Mouse (Mus musculus) cerebellum, postnatal 25 days (tissue): ENCODE results near the gene Pecr.
A peak's percentile ranks its signal among the peaks of the same experiment; 100 is the strongest.

Source experiments
- DNase-seq, 2 experiments: peaks; one replicate each; pipeline ENCODE4 v3.0.0; 2021; ENCODE audit warnings: mixed read lengths in 2 of 2

Gene Pecr

DNA sequence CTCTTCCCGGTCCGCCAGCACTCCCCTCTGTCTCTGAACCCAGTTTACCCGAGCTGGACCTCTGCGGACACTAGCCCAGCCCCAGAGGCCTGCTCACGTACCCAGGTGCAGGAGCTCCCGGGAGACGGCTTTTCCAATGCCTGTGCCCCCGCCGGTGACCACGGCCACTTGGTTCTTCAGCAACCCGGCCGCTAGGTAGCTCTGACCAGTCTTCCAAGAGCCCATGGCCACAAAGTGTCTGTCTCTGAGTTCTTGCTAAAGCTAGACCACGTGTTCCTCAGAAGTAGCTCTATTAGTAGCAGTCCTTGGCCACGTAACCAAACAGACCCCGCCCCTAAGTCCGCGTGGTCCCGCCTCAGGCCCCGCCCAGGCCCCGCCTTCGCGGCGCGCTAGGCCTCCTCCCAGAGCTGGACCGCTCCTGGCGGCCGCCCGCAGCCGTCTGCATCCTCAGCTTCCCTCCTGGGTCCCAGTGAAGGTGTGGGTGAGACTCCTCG is at the start of gene Pecr, which contains the start of gene Tmem169:
Gene Pecr (minus strand): TSS at position 323 of the 494 bp plus-strand sequence.
Gene Tmem169 (plus strand): TSS at position 378 of the 494 bp plus-strand sequence.
- DNase-seq: peak; percentile 95 to 98

DNA sequence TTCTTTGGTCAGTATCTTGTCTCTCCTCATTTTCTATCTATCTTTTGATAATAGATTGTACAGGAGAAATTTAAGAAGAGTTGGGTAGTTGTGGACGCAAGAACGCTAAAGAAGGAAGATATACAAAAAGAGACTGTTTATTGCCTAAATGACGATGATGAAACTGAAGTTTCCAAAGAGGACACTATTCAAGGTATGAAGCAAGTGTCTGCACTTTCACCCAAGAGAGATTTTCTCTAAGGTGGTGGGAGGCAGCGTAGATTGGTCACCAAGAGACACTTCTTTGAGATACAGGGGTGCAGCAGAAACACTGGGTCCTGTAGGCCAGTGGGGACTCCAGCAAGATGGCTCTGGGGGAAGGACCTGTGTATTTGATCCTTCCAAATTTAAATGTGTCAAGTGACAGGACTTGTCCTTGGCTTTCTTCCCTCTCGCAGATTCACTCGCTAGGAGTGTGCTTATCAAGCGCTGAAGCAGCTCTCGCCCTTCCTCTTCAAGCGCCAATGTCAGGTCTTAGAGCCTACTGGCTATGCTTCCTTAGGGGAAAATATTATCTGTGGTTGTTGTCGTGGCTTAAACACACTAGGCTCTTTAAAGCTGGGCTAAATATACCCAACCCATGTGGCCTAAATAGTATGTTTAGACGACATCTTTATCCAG is 42.2 kb upstream of the Pecr start:
- no peak for DNase-seq

DNA sequence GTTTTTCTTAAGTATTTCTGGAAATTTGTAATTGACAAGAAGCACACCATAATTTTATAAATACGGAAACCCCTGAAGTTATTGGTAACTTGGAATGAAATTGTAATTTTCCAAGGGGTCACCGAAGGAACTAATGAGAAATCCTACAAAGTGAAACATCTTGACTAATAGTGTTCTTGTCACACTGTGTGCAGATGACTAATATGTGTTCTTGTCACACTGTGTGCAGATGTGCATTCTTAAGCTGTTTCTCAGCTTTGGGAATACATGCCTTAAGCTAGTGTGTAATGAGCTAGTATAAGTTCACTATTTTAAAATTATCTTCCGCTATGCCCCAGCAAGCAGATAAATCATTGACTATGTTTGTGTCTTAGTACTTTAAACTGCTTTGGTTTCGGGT is 39.1 kb upstream of the Pecr start:
- DNase-seq: no peak

DNA sequence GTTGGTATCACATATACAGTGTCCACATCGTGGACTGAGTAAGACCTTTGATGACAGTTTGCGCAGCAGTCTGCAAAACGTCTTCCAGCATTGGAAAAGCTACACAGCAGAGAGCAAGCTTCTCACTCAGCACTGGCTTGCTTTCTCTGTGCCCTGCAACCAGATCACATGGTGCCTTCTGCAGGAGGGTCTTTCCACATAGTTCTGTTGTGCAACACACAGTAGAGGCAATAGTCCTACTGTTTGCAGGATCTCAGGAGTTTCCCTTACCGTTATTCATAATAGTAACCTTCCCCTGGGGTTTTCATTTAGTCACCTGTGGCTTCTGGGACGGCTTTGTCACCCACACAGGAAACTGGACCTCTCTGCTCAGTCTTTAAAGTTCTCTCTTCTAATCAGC is 36.6 kb upstream of the Pecr start:
- no peak for DNase-seq

DNA sequence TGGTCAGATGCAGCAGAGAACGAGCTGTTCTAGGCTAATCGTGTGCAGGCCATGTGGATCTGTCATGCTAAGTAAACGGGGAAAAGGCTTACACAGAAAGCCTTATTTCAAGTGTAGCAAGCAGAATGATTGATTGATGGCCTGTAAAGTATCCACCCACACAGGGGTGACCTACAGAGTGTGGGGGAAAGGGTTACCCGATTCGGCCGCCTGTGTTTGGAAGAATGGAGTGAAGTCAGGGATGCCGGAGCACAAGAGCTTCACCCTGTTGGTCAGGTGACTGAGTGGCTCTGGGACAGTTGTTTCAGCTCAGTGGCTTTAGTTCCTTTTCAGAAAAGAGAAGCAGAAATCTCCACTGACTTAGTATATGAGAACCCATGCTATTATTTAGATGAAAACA is 32.8 kb upstream of the Pecr start:
- no peak for DNase-seq

DNA sequence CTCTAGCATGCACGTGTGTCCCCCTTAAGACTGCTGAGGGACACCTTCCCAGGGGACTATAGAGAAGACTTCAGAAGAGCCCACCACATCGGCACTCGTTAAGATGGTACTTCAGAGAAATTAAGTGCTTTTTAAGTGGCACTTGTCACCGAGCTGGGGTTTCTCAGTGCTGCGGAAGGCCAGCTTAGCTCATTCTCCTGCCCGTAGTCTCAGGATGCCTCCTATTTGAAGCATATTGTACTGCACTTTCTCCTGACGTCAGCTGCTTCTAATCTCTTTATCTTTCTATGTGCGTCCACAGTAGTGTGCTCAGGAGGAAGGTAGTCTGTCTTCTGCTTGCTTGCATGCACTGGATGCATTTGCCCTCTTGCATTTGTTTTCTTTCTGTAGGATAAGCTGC is 32.3 kb upstream of the Pecr start:
- DNase-seq: no peak

DNA sequence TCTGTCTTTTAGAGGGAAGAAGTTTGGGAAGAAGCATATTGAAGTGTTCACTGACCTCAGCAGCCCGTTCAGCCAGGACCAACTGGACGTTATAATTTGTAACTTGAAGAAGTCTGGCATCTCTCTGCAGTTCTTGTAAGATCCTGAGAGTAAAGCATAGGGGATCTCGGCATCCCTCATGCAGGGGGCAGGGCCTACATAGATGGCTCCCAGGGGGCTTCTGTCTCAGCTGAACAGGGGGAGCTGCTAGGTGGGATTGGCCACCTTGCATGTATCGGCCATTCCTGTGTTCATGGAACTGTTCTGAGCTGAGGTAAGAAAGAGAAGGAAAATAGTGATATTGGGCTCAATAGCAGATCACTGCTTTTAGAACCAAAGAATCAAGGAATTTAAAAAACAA is 31.3 kb upstream of the Pecr start:
- no peak for DNase-seq

DNA sequence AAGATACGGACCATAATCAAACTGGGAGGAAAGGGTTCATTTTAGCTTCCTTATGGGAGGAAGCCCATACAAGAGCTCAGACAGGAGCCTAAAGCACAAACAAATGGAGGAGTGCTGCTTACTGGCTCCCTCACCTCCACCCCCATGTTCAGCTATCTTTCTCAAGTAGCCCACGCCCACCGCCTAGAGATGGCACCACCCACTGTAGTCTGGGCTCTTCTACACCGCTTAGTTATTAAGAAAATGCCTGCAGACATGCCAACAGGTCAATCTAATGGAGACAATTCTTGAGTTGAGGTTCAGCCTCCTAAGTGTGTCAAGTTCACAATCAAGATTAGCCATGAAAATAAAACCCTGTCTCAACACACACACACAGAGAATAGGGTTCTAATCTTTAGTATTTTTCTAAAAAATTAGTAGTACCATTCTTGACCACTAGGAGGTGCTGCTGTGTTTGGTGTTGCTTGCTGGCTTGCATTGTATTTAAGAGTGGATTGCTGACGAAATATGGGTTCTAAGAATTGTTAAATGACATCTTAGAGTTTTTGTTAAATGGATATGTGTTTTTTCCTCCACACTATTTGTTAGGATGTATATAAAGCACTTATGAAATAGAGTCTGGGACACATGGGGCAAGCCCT is 29.4 kb upstream of the Pecr start:
- DNase-seq: no peak

DNA sequence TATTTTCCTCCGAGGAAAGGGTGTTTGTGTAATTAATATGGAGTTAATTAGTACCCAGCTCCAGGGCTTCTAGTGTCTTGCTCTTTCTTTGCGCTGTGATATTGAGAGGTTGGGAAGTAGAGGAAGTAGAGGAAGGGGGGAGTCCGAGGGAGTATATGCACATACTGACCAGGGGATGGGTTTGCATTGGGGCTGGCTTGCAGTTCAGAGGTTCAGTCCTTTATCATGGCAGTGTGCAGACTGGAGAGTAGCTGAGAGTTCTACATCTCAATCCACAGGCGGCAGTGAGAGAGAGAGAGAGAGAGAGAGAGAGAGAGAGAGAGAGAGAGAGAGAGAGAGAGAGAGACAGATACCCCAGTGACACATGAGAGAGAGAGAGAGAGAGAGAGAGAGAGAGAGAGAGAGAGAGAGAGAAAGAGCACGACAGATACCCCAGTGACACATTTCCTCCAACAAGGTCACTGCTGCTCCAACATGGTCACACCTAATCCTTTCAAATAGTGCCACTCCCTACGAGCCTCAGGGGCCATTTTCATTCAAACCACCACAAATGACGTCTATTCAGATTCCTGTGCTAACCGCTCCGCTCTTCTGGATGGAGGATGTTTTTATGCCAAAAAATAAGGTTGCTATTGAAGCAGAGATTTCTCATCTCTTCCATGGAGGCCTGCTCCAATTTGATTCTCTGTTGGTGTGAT is 28.7 kb upstream of the Pecr start:
- DNase-seq: no peak

DNA sequence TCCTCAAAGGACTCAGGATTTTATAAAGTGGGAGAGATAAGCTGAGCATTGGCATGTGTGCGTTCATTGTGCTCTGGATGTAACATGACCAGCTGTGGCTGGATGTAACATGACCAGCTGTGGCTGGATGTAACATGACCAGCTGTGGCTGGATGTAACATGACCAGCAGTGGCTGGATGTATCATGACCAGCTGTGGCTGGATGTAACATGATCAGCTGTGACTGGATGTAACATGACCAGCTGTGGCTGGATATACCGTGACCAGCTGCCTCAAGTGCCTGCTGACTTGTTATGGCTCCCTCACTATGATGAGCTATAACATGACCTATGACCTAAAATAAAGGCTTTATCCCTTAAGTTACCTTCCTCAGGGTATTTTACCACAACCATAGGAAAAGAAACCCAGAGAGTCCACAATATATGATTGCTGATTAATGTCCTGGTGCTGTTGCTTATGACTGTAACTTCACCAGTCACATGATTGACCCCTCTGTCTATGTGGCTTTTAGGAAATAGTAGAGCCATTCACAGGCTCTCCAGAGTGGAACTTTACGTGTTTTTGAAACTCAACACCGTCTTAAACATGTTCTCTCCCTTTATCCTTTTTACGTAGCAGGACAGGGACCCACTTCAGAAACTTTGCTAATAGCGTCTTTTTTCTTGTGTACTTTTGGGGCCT is 25.8 kb upstream of the Pecr start:
- no peak for DNase-seq

DNA sequence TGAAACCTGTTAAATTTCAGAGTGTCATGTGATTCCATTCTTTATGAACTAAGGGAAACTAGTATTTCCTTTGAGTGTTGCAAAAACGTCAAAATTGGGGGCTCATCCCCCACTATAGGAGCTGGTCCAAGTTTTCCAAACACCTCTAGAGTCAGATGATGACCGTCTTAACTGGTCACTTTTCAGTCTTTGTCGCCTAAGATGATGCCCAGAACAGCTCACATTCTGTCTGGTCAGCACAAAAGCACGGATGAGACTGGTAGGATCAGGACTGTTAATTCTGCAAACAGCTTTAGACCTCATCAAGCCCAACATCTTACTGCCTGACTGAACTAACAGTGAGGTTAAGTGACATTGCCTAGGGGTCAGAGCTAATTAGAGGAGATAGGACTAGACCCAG is 24.8 kb upstream of the Pecr start:
- no peak for DNase-seq

DNA sequence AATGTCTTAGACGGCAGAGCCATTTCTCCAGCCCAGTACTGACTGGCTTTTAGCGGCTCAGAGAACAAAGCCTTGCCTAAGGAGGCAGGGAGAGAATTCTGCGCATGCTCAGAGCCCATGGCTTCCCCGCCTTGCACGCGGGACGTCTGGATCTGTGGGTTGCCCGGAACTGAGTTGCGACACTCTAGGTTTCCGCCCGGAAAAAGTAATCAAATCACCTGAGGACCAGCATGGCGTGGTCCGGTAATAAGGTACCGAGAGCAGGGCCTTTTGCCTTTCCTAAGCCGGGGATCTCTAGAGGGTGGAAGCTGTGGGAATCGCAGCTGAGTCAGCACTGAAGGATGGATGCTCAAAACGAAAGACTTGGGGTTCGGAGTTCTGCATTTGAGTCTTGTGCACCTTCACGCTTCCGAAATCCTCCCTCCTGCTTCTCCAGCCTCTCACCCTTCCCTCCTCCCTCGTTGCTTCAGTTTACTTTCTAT is 23.2 kb upstream of the Pecr start, which contains the start of gene Xrcc5:
Gene Xrcc5 (plus strand): TSS at position 105 of the 482 bp plus-strand sequence.
- peak; percentile 93 to 95 for DNase-seq

DNA sequence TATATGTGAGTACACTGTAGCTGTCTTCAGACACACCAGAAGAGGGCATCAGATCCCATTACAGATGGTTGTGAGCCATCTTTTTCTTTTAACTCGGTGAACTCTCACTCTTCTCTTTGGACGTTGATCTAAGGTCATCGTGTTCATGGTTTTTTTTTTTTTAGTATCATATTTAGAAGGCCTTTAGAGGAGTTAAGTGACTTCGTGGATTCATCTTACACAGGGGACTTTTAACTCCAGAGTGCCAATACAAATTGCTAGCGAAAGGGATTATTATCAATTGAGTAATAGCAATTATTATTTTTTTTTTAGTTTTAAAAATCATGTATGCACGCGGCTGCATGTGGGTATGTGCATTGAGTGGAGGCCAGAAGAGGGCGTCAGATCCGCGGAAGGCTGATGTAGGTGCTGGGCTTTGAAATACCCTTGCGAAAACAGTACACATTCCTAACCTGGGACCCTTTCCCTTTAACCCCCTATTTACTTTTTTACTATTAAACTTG is 22.6 kb upstream of the Pecr start:
- DNase-seq: peak in 1 of 2 experiments; percentile 72

DNA sequence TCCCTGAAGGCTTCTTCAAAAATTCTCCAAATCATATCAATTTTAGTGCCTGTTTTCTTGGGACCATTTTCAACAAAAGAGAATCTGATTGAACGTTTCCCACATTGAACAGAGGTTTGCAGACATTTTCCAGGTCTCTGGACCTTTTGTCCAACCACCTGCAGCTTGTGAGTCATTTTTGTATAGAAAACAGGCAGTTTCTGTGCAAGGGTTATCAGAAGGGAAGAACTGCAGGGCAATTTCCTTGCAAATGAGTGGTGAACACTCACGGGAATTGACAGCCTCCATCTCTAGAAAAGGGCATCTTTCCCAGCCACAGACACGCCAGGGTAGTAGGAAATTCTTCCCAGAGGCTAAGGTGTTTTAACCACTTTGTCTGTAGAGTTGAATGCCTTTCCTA is 22.1 kb upstream of the Pecr start:
- DNase-seq: no peak

DNA sequence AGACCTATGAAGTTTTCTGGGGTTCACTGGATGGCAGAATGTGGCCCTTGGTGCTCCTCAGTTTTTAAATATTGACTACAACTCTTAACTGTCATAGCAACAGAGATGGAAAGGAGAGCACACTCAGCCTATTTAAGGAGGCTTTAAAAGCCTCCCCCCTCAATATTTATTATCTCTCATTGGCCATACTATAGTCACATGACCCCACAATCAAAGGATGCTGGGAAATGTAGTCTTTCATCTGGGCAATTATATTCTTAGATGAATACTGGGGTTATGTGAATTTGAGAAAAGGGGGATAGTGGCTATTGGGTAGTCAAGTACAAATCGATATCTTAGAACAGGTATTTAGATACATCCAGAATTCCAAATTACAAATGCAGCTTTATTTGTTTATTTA is 17.7 kb upstream of the Pecr start:
- no peak for DNase-seq

DNA sequence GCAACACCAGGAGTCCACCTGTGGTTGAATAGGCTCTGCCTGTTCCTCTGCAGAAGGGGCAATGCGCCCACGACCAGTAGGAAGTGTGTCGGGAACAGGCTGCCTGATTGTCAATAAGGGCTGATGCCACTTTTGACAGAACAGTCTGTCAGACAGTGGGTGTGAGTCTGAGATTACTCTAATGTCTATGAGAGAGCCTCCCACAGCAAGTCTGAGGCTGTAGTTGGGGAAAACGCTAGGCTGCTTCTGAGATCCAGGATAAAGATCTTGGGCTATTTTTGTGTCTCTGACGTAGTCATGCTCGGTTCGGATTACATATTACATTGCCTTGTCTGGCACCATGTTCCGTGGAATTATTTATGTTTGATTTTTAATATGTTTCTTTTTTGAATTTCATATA is 11.6 kb upstream of the Pecr start:
- no peak for DNase-seq

DNA sequence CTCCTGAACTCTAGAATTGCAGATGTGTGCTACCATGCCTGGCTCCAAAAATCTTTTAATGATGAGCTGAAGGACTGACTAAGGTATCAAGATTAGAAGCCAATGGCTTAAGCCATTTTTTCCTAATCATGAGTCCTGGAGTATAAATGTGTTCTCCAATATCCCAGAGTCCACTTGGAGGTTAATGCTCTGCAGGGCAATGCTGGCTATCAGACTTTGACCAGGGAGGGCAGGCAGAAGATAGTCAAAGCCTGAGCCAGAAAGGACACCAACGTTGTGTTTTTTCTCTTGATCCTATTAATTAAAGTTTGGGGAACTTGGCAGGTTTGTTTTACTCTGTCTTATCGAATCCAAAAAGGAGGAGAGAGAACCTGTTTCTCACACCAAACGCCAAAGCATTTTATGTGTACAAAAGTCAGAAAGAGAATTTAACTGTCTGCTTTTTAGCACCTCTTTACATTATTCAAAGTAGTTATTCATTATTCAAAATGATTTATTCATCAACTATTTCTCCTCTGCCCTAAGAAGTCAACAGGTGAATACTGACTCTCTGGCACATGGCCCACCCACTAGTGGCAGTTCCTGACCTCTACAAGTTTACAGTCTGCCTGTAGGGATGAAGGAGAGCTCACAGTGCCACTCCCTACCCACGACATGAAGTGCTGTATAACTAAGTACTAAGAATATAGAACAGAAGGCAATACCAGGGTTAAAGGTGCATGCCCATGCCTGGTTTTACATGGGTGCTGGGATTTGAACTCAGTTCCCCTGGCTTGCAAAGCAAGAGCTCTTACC is 10.0 kb upstream of the Pecr start:
- DNase-seq: no peak

DNA sequence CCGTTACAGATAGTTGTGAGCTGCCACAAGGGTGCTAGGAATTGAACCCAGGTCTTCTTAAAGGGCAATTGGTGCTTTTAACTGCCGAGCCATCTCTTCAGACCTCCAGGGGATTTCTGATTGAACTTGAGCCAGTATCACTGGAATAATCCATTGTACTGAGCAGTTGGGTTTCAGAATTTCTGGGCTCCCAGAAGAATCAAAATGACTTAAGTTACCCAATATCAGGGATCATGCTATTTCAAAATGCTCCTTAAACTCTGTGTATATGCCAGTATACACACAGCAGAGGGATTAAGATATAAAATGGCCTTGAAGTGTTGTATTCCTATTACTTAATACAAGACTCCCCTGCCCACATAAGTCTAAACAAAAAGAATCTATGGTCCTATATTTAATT is 7.8 kb upstream of the Pecr start:
- DNase-seq: no peak

DNA sequence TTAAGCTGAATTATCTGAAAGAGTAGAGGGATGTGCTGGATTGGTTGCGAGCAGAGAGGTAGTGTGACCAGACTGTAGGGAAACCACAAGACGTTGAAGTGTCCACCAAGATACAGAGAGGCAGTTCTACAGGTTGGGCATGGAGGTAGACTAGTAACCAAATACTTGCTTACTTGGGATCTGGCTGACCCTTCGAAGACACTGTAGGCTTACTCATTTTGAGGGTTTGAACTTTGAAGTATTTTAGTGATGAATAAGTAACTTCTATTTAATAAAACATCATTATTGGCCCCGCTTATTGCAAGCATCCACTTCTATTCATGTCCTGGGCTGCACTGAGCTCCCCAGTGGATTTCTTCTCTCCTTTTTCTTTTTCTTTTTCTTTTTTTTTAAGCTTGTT is 7.3 kb upstream of the Pecr start:
- no peak for DNase-seq

DNA sequence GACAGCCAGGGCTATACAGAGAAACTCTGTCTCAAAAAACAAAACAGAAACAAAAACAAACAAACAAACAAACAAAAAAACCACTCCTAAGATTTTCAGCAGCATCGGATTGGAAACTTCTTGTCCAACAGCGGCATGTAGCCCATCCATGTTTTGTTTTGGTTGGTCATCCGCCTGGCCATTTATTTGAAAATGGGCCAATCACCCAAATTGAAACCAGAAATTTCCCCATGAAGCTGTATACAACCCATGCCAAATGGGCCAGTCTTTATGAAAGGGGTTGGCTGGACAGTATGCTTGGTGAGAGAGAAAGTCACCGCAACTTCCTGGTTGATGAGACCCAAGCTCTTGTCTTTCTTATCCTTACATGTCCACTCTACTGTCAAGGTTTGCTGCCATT is 6.8 kb upstream of the Pecr start:
- DNase-seq: no peak

DNA sequence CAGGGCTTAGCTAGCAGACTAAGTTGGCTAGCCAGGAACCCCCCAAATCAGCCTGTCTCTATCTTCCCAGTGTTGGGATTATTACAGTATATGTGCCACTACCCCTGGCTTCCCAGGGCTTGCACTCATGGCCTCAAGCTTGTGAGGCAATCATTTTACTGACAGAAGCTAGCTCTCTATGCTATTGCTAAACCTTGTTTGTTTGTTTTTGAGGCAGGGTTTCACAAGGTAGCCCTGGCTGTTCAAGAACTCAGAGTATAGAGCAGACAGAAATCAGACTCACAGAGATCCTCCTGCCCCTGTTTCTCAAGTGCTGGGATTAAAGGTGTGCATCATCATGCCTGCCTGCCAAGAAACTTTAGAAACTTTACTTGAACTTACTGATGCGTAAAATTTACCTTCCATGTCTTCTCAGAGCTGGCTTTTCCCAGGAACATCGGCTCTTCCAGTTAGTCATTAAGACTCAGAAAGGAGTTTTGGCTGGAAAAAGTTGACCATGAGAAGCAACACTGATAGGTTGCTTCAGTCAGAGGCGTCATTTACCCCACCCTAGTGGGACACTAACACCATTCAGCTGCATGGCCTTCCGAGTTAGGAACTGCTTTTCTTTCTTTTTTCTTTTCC is 4.5 kb upstream of the Pecr start:
- DNase-seq: no peak

DNA sequence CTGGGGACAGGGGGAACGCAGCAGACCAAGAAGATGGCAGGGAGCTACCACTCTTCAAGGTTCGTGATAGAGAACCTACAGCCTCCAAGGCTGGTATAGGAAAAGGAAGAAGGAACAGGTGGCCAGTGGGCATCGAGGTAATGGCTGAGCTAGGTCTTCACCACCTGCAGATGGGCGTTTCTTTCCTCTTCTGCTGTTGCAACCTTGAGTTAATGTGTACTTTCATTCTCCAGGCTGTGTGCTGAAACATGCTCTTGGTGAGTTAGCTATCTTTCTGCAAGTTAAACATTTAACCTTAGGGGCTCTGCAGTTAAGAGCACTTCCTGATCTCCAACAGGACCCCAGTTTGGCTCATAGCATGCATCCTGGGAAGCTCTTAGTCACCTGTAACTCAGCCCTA is 3.8 kb upstream of the Pecr start:
- no peak for DNase-seq
